Comparison of ENCODE assay signal across 12 mouse cellular contexts in the genomic region with DNA sequence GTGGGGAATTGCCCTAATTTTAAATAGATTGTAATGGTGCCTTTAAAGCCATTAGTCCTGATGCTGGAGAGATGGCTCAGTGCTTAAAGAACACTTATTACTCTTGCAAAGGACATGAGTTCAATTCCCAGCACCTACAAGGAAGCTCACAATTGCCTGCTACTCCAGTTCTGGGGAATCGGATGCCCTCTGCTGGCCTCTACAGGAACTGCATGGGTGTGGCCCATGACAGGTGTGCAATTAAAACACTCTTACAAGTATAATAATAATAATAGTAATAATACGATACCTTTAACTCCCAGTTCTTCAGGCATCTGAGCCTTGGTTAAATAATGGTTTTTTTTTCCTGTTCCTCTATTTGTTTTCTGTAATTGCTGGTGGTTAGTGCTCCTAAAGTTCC. TPM values are rescaled to one million over a fixed set of nuclear protein-coding genes. Genes with fewer than 3 reads are reported as not detected.
DNase-seq lines count a peak whose midpoint lies in the region; ATAC-seq and TF ChIP-seq lines count a peak whose summit lies in the region.
"Had no signal": no experiment of that assay in that cellular context is flagged by ENCODE, and none has a peak within 500 bp of the region (broad histone marks: within the 10 kb centered on the region; RNA-seq: fewer than 3 reads in every experiment).

No protein-coding gene starts in this region.

- ATAC-seq in forebrain, postnatal 0 days, result no peak
- no peak for ATAC-seq in forebrain, embryonic 11.5 days (replicated peaks; ENCODE audit: low FRiP score)
- no peak for ATAC-seq in frontal cortex, adult (ENCODE audit: low TSS enrichment)
- ATAC-seq: activated CD4-positive, CD25-positive, alpha-beta regulatory T cell, adult 4 months had no signal

- H3K4me2 ChIP-seq in forebrain, postnatal 0 days (ENCODE audit: low read depth), result no peak overlapping the region
- H3K4me2 ChIP-seq in forebrain, embryonic 11.5 days (ENCODE audit: low read depth, low read length, severe bottlenecking), result no peak overlapping the region
- H3K4me2 ChIP-seq: limb, embryonic 12.5 days had no signal

- no peak for DNase-seq in forebrain, postnatal 0 days
- DNase-seq in forebrain, embryonic 11.5 days (ENCODE audit: low spot score), result no peak
- no peak for DNase-seq in lung, adult 2 months
- no peak for DNase-seq in lung, postnatal 4 days
- peak; percentile 52 for DNase-seq in R1 (ENCODE audit: low read depth, low spot score)
- DNase-seq in right cerebral cortex, postnatal 4 days, result no peak
- DNase-seq: B cell, adult 2 months; kidney, postnatal 4 days had no signal

- no peak overlapping the region for H3K4me3 ChIP-seq in forebrain, postnatal 0 days (ENCODE audit: low read depth, low read length)
- no peak overlapping the region for H3K4me3 ChIP-seq in forebrain, embryonic 11.5 days (ENCODE audit: low read depth, low read length)
- H3K4me3 ChIP-seq in lung, adult 2 months (replicated peaks; ENCODE audit: extremely low read depth, low read depth, low read length), result no peak overlapping the region
- no peak overlapping the region for H3K4me3 ChIP-seq in testis, adult 2 months (ENCODE audit: control insufficient read depth, low read depth, low read length)
- H3K4me3 ChIP-seq: limb, embryonic 12.5 days had no signal

- TF ChIP-seq POLR2A in lung, adult 2 months (IDR thresholded peaks at IDR 0.05; ENCODE audit: borderline replicate concordance, extremely low read depth, low read depth, low read length), result no peak
- no peak for TF ChIP-seq POLR2A in testis, adult 2 months (IDR thresholded peaks at IDR 0.05; ENCODE audit: control insufficient read depth, low read depth, low read length)

- H3K9me3 ChIP-seq in forebrain, postnatal 0 days (ENCODE audit: low read length), result no peaks in the 10 kb centered on the region
- H3K9me3 ChIP-seq in forebrain, embryonic 11.5 days (ENCODE audit: control insufficient read depth, low read length), result no peaks in the 10 kb centered on the region
- H3K9me3 ChIP-seq: limb, embryonic 12.5 days had no signal

- no peaks in the 10 kb centered on the region for H3K27me3 ChIP-seq in forebrain, postnatal 0 days (ENCODE audit: insufficient read depth, low read length)
- no peaks in the 10 kb centered on the region for H3K27me3 ChIP-seq in forebrain, embryonic 11.5 days (ENCODE audit: control insufficient read depth, insufficient read depth, low read length)
- no peaks in the 10 kb centered on the region for H3K27me3 ChIP-seq in testis, adult 2 months (ENCODE audit: control insufficient read depth, insufficient read depth, low read length)
- H3K27me3 ChIP-seq: limb, embryonic 12.5 days had no signal

- WGBS in forebrain, postnatal 0 days, result 100% methylated on average over 2 of the region's 2 CpGs
- WGBS in forebrain, embryonic 11.5 days, result 94% methylated on average over 2 of the region's 2 CpGs
- WGBS in lung, adult 2 months, result 94% methylated on average over 2 of the region's 2 CpGs

- TF ChIP-seq CTCF in forebrain, postnatal 0 days (IDR thresholded peaks at IDR 0.05; ENCODE audit: low read depth), result peak; percentile 46
- peak; percentile 32; the same call in 1 of the 2 replicates for TF ChIP-seq CTCF in lung, adult 2 months (IDR thresholded peaks at IDR 0.05; ENCODE audit: insufficient read depth, low read length)
- TF ChIP-seq CTCF in testis, adult 2 months (IDR thresholded peaks at IDR 0.05; ENCODE audit: control insufficient read depth, insufficient read depth, insufficient replicate concordance, low read depth, low read length), result peak; percentile 62; the same call in 1 of the 2 replicates

- H3K4me1 ChIP-seq in forebrain, postnatal 0 days (ENCODE audit: insufficient read depth), result 0 out of 2 replicates have a peak, but pooled peaks cover 6% of the 10 kb centered on the region
- H3K4me1 ChIP-seq in forebrain, embryonic 11.5 days (replicated peaks; ENCODE audit: control insufficient read depth, insufficient read depth, low read length), result no peaks in the 10 kb centered on the region
- no peaks in the 10 kb centered on the region for H3K4me1 ChIP-seq in lung, adult 2 months (ENCODE audit: control insufficient read depth, insufficient read depth, low read length)
- no peaks in the 10 kb centered on the region for H3K4me1 ChIP-seq in testis, adult 2 months (ENCODE audit: control insufficient read depth, insufficient read depth, low read length)
- H3K4me1 ChIP-seq: limb, embryonic 12.5 days had no signal

- H3K9ac ChIP-seq in forebrain, postnatal 0 days, result no peak overlapping the region
- no peak overlapping the region for H3K9ac ChIP-seq in forebrain, embryonic 11.5 days (ENCODE audit: low read length)
- H3K9ac ChIP-seq: limb, embryonic 12.5 days had no signal

- H3K27ac ChIP-seq in forebrain, postnatal 0 days (ENCODE audit: low read depth, low read length), result no peak overlapping the region
- H3K27ac ChIP-seq in forebrain, embryonic 11.5 days (ENCODE audit: low read depth, low read length), result no peak overlapping the region
- H3K27ac ChIP-seq in testis, adult 2 months (ENCODE audit: control insufficient read depth, insufficient read depth, low read depth, low read length), result no peak overlapping the region
- H3K27ac ChIP-seq: limb, embryonic 12.5 days had no signal

- H3K36me3 ChIP-seq in forebrain, postnatal 0 days (ENCODE audit: insufficient read depth), result no peaks in the 10 kb centered on the region
- H3K36me3 ChIP-seq in forebrain, embryonic 11.5 days (ENCODE audit: control insufficient read depth, insufficient read depth, low read length), result no peaks in the 10 kb centered on the region
- H3K36me3 ChIP-seq in testis, adult 2 months (ENCODE audit: control insufficient read depth, insufficient read depth, low read length), result no peaks in the 10 kb centered on the region
- H3K36me3 ChIP-seq: limb, embryonic 12.5 days had no signal

RNA-seq across cellular contexts. Expression of a gene that starts 31.2 kb away (rescaled TPM):
- 49.5 and 67.4 TPM in 2 replicates for total RNA-seq in forebrain, postnatal 0 days (2014; rRNA removed)
- polyA plus RNA-seq in forebrain, postnatal 0 days (2015; fragmentation: Nextera tagmentation; extraction: Ambion mirVana), result 13.0 and 16.9 TPM in 2 replicates
- 17.1 and 19.3 TPM in 2 replicates for polyA plus RNA-seq in forebrain, embryonic 11.5 days (2014; fragmentation: Nextera tagmentation; extraction: Ambion mirVana)
- polyA plus RNA-seq in lung, adult 2 months (2012; rRNA removed), result 4.1 and 4.4 TPM in 2 replicates
- 2.2 and 2.8 TPM in 2 replicates for polyA plus RNA-seq in testis, adult 2 months (2012; rRNA removed)
